Mouse (Mus musculus) megakaryocyte-erythroid progenitor cell, adult 5-6 weeks (primary cell): Measurements from ENCODE around the gene Clspn. TPM values are rescaled to one million over a fixed set of nuclear protein-coding genes. Genes with fewer than 3 reads are reported as not detected.
"Not testable (repeated sequence)": the region's sequence is repeated elsewhere in the genome, so short reads cannot be mapped to it uniquely, and the experiment has no call there.

Source experiments
- ATAC-seq: replicated peaks from 2 replicates; pipeline ENCODE4 v1.8.0; 2016; ENCODE audit warnings: mild to moderate bottlenecking, inconsistent platforms; ENCODE audit not compliant: severe bottlenecking, poor library complexity, low FRiP score, low TSS enrichment
- total RNA-seq, 2 experiments: library from RNA; stranded (forward) in 1 of 2; stranded (reverse) in 1 of 2; fragments of 200-1000, 215-1000 nt in 1 of 2; fragments of >200 nt in 1 of 2; fragmentation: Nextera tagmentation in 1 of 2; gene quantifications; 2 replicates each; pipeline ENCODE4 v1.2.3; 2014 to 2017

Gene Clspn
- total RNA-seq (2014; fragmentation: Nextera tagmentation): 48.9 and 73.1 TPM in 2 replicates
- total RNA-seq (2017): 92.8 and 119 TPM in 2 replicates

GRCm38 (mm10) chr4:126556809-126557711 lies at the start of gene Clspn:
Gene Clspn, plus strand, starts transcription at chr4:126556935.
- ATAC-seq: peak; percentile 99

- peak; percentile 88 for ATAC-seq
Measured at GRCm38 (mm10) chr4:126508110-126508899, 48.4 kb upstream of the Clspn start.

DNA sequence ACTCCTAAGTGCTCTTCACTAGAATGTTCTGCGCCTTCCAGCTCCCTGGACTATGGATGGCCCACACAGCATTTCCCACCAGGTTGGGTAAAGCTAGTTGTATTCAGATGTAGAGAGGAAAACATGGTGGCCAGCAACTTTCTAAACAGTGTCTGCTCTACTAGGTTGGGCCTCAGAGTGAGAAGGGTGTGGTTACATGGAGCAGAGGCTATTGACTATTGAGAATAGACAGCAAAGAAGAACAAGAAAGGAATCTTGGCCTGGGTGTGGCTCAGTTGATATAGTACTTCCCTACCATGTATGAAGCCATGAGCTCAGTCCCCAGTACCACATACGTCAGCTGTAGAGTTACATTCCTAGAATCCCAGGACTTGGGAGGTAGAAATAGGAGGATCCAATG lies 47.7 kb upstream of the Clspn start:
- no peak for ATAC-seq

DNA sequence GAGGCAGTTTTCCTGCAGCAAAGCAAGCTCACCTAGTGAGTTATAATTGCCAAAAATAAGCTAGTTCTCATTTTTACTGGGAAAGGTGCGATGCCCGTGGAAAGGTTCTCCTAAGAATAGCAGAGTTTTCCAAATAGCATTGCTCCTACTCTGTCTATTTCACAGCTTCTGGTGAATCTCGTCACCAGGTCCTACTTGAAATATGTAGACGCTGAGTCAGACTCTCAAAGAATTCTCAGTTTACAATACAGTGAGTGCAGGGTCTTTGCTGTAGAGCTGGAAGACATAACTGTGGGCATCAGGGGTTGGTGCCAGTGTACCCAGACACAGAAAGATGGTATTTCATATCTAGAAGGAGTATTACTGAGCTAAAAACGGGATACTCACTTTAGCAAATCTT lies 45.7 kb upstream of the Clspn start:
- ATAC-seq: no peak

GRCm38 (mm10) chr4:126512308-126513066 lies 44.2 kb upstream of the Clspn start:
- no peak for ATAC-seq

GRCm38 (mm10) chr4:126526164-126526563 lies 30.6 kb upstream of the Clspn start:
- ATAC-seq: no peak

GRCm38 (mm10) chr4:126526828-126527227 lies 29.9 kb upstream of the Clspn start:
- no peak for ATAC-seq

DNA sequence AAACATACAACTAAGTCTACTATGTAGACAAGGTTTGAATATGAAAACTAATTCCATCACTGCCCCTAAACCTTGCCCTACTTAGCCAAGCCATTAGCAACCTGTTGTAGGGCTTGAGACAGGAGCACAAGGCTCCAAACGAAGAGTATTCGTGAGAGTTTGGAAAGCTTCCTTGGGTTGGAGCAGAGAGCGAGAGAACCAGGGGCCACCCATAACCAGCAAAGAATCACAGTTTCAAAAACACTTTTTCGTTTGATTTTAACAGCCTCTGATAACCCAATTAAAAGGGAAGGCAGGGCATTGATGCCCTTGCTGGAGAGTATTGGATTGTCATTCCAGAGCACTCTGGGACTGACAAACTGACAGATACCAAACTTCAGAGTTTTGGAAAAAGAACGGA lies 24.4 kb upstream of the Clspn start:
- ATAC-seq: no peak

DNA sequence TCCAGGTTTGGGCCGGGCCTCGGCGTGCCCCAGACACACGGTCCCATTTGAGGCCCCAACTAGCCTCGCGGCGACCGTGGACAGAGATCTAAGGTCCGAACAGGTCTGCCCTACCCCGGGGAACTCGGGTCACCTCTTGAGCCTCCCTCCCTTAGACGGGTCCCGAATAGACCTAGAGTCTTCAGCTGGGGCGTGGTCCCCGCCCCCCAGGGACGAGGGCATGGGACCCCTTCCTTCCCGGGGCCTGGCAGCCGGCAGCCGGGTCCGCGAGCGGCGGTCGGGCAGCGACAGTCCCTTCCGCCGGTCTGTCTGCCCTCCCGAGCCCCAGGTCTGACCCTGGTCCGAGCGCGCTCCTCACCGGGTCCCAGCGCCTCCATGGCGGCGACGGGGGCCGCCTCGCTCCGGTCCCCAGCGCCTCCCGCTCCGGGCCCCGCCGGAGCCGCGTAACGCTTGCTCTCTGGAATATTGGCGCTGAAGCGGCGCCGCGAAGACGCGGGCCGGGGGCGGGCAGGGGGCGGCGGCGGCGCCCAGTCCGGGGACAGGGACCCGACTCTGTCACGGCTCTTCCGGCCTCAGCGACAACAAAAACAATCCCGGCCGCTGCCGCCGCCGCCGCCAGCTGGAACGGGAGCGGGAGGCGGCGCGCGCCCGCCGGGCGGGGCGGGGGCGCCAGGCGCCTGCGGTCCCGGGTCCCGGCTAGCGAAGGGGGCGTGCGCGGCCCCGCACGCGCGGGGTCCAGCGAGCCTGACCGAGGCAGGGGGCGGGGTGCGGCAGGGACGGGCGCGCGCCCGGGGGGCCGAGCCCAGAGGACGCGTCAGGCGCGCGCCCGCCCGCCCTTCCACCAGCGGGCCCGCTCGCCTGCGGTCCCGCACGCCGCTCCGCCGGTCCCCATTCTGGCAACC lies 23.7 kb upstream of the Clspn start, which contains the start of gene Ago4:
TSS of gene Ago4 (minus strand) at position 646 of the 902 bp plus-strand sequence.
- ATAC-seq: peak; percentile 68; the same call in 1 of the 2 replicates

GRCm38 (mm10) chr4:126533729-126534070 lies 23.0 kb upstream of the Clspn start:
- ATAC-seq: no peak

GRCm38 (mm10) chr4:126535631-126536030 lies 21.1 kb upstream of the Clspn start:
- ATAC-seq: not testable (repeated sequence)

DNA sequence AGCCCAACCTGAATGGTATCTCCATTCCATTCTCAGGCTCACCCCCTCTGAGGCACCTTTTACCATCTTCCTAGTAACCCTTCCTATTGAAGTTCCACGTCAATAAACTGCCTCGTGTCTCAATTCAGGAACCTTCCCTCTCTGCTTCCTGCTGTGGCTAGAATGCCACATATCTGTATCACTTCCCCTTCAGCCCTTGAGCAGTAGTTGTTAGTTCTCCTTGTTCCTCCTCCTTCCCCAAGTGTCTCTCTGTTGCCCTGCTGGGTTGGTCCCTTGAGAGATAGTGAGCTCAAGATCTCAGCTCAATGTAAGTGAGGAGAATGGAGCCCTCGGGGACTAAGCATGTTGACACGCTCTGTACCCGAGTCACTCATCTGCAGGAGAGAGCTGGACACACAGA lies 19.9 kb upstream of the Clspn start:
- no peak for ATAC-seq

GRCm38 (mm10) chr4:126540487-126541071 lies 16.2 kb upstream of the Clspn start:
- ATAC-seq: no peak

- ATAC-seq: no peak
Measured at GRCm38 (mm10) chr4:126542838-126543237, 13.9 kb upstream of the Clspn start.

- ATAC-seq: no peak
Measured at GRCm38 (mm10) chr4:126545016-126545415, 11.7 kb upstream of the Clspn start.

DNA sequence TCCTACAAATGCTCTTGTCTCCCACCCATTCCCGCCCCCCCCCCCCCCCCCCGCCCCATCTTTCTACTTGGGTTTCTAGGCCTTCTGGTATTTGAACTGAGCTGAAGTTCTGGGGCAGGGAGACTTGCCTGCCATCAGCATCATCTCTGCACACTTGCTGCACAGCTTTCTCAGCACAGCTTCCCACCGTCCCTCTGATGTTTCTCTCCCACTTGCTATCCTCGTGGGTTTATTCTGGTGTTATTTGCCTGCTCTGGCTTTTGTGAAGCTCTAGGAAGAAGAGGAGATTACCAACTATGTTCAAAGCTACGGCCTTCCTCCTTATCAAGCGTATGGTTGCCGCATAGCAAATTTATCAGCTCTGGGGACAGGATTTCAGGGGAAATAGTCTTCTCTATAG lies 11.0 kb upstream of the Clspn start:
- no peak for ATAC-seq

DNA sequence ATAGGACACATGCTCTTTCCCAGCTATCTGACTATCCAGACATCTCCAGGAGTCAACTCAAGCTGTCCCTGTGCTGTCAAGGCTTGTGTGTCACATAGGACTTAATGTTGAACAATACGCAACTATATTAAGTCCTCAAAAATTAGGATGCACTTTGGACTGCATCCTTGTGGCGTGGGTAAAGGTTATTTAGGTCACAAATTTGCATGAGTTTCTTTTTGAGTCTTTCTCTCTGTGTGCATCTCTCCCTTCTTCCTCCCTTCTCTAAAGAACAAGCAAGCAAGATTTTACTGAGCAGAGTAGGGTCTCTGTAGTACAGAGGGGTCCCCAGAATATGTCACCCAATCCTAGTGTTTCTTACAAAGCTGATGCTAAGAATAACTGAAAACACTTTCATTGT lies 10.6 kb upstream of the Clspn start:
- ATAC-seq: no peak

DNA sequence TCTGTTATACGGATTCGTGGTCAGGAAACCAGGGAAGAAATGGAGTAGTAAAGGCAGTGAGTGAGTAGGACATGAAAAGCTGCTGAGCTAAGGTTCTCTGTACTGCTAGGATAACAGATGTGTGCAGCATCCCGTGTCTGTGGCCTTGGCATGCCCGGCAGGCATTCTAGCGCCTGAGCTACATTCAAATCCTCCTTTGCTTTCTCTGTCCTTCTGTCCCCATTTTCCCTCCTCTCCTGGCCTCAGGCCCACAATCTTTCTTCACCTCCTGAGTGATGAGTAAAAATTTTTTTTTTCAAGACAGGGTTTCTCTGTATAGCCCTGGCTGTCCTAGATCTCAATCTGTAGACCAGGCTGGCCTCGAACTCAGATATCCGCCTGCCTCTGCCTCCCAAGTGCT lies 4.6 kb upstream of the Clspn start:
- ATAC-seq: no peak
